Mouse (Mus musculus): ENCODE measurements around the gene Shc1. TPM values are rescaled to one million over a fixed set of nuclear protein-coding genes. Genes with fewer than 3 reads are reported as not detected.

Shc1 gene
- total and polyA plus RNA-seq, 2 experiments from 2014 or later: 13.9 to 29.6 TPM

DNA sequence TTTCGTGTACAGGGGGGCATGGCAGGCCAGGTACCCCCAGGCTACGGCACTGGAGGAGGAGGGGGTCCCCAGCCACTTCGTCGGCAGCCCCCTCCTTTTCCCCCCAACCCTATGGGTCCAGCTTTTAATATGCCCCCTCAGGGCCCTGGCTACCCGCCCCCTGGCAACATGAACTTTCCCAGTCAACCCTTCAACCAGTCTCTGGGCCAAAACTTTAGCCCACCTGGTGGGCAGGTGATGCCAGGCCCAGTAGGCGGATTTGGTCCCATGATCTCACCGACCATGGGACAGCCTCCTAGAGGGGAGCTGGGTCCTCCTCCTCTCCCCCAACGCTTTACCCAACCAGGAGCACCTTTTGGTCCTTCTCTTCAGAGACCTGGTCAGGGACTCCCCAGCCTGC is 14.4 kb downstream of the Shc1 start:
- no peak for TF ChIP-seq CTCF (IDR thresholded peaks at IDR 0.05; ENCODE audit: low read depth)
- 89% methylated on average over 8 of the region's 8 CpGs for WGBS
- Histone ChIP-seq H3K4me3 (ENCODE audit: low read length) (no peak overlapping the region), H3K9ac (replicated peaks; ENCODE audit: low read length) (no peak overlapping the region), H3K4me1 (ENCODE audit: insufficient read depth, low read length) (peaks cover 15% of the 10 kb centered on the region), H3K27ac (no peak overlapping the region), H3K27me3 (ENCODE audit: insufficient read depth, low read length) (no peaks in the 10 kb centered on the region), H3K4me2 (ENCODE audit: low read depth, low read length) (no peak overlapping the region), H3K9me3 (ENCODE audit: low read length) (no peaks in the 10 kb centered on the region), H3K36me3 (ENCODE audit: insufficient read depth, low read length) (peaks cover 28% of the 10 kb centered on the region)
- no peak for DNase-seq (ENCODE audit: low spot score)
- ATAC-seq: no peak

GRCm38 (mm10) chr3:89434532-89434931 is 16.3 kb downstream of the Shc1 start:
- DNase-seq (ENCODE audit: low spot score) (no peak), ATAC-seq (no peak)
- no peak overlapping the region for H3K9ac ChIP-seq (replicated peaks; ENCODE audit: low read length)
- H3K4me1 ChIP-seq (ENCODE audit: insufficient read depth, low read length): peaks cover 15% of the 10 kb centered on the region
- no peak for TF ChIP-seq CTCF (IDR thresholded peaks at IDR 0.05; ENCODE audit: low read depth)
- peaks cover 28% of the 10 kb centered on the region for H3K36me3 ChIP-seq (ENCODE audit: insufficient read depth, low read length)
- no peak overlapping the region for H3K4me2 ChIP-seq (ENCODE audit: low read depth, low read length)
- H3K27me3 ChIP-seq (ENCODE audit: insufficient read depth, low read length): no peaks in the 10 kb centered on the region
- WGBS: 77% methylated on average over 11 of the region's 11 CpGs
- no peaks in the 10 kb centered on the region for H3K9me3 ChIP-seq (ENCODE audit: low read length)
- no peak overlapping the region for H3K27ac ChIP-seq
- no peak overlapping the region for H3K4me3 ChIP-seq (ENCODE audit: low read length)

DNA sequence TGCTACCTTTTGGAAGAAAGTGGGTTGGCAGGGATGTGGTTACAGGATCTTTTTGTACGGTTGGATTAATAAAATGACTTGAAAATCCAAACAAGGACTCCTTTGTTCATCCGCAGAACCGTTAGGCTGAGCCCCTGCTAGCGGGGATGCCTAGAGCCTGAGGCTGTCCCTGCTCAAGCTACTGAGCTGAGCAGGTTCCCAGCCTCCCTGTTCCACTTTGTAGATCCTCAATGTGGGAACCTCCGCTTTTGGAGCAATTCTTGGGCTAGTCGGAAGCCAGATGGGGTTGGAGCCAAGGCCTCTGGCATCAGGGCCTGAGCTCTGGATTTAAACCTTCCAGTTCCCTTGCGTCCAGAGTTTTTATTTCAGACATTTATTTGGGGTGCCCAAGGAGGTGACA is 16.8 kb downstream of the Shc1 start:
- no peak for TF ChIP-seq CTCF (IDR thresholded peaks at IDR 0.05; ENCODE audit: low read depth)
- no peak for ATAC-seq
- WGBS: 57% methylated on average over 7 of the region's 7 CpGs

GRCm38 (mm10) chr3:89436176-89437113 is 18.2 kb downstream of the Shc1 start, which contains the start of gene Pbxip1:
Pbxip1 (plus strand) TSS chr3:89436706.
- Histone ChIP-seq H3K4me1 (ENCODE audit: insufficient read depth, low read length) (peaks cover 9% of the 10 kb centered on the region), H3K9me3 (ENCODE audit: low read length) (no peaks in the 10 kb centered on the region), H3K4me2 (ENCODE audit: low read depth, low read length) (peak within 1 kb of the TSS; percentile 52), H3K36me3 (ENCODE audit: insufficient read depth, low read length) (peaks cover 28% of the 10 kb centered on the region), H3K27ac (peak within 1 kb of the TSS; percentile 66), H3K9ac (replicated peaks; ENCODE audit: low read length) (peak within 1 kb of the TSS; percentile 18), H3K4me3 (ENCODE audit: low read length) (peak within 1 kb of the TSS; percentile 29), H3K27me3 (ENCODE audit: insufficient read depth, low read length) (no peaks in the 10 kb centered on the region)
- TF ChIP-seq CTCF (IDR thresholded peaks at IDR 0.05; ENCODE audit: low read depth): no peak
- ATAC-seq: peak; percentile 73
- peak; percentile 60 for DNase-seq (ENCODE audit: low spot score)
- WGBS: 4% methylated on average over 16 of the region's 16 CpGs

More for the DNA sequence above, 16.8 kb downstream of the Shc1 start:
- Histone ChIP-seq H3K4me1 (ENCODE audit: insufficient read depth, low read length) (peaks cover 15% of the 10 kb centered on the region), H3K4me3 (ENCODE audit: low read length) (no peak overlapping the region), H3K27ac (no peak overlapping the region; the same call in 1 of the 2 replicates), H3K4me2 (ENCODE audit: low read depth, low read length) (no peak overlapping the region), H3K36me3 (ENCODE audit: insufficient read depth, low read length) (peaks cover 28% of the 10 kb centered on the region), H3K9me3 (ENCODE audit: low read length) (no peaks in the 10 kb centered on the region), H3K27me3 (ENCODE audit: insufficient read depth, low read length) (no peaks in the 10 kb centered on the region), H3K9ac (replicated peaks; ENCODE audit: low read length) (no peak overlapping the region)
- no peak for DNase-seq (ENCODE audit: low spot score)

- peak overlapping the region; percentile 52 for H3K4me2 ChIP-seq (ENCODE audit: low read depth, low read length)
- ATAC-seq (peak; percentile 65), DNase-seq (ENCODE audit: low spot score) (peak; percentile 45)
- H3K4me1 ChIP-seq (ENCODE audit: insufficient read depth, low read length): peaks cover 6% of the 10 kb centered on the region; the same call in 1 of the 2 replicates
- H3K27me3 ChIP-seq (ENCODE audit: insufficient read depth, low read length): no peaks in the 10 kb centered on the region
- TF ChIP-seq CTCF (IDR thresholded peaks at IDR 0.05; ENCODE audit: low read depth): no peak
- peak overlapping the region; percentile 29 for H3K4me3 ChIP-seq (ENCODE audit: low read length)
- no peaks in the 10 kb centered on the region for H3K9me3 ChIP-seq (ENCODE audit: low read length)
- 23% methylated on average over 5 of the region's 5 CpGs for WGBS
- H3K27ac ChIP-seq: peak overlapping the region; percentile 66
- peak overlapping the region; percentile 18; the same call in 1 of the 2 replicates for H3K9ac ChIP-seq (replicated peaks; ENCODE audit: low read length)
- peaks cover 28% of the 10 kb centered on the region for H3K36me3 ChIP-seq (ENCODE audit: insufficient read depth, low read length)
These were observed 19.0 kb downstream of the Shc1 start for GRCm38 (mm10) chr3:89437269-89437668.

- 74% methylated on average over 2 of the region's 2 CpGs for WGBS
- no peaks in the 10 kb centered on the region; the same call in 1 of the 2 replicates for H3K36me3 ChIP-seq (ENCODE audit: insufficient read depth, low read length)
- no peak overlapping the region for H3K4me2 ChIP-seq (ENCODE audit: low read depth, low read length)
- no peak overlapping the region for H3K4me3 ChIP-seq (ENCODE audit: low read length)
- H3K9ac ChIP-seq (replicated peaks; ENCODE audit: low read length): no peak overlapping the region
- H3K9me3 ChIP-seq (ENCODE audit: low read length): no peaks in the 10 kb centered on the region
- ATAC-seq (no peak), DNase-seq (ENCODE audit: low spot score) (no peak)
- H3K27ac ChIP-seq: no peak overlapping the region
- H3K27me3 ChIP-seq (ENCODE audit: insufficient read depth, low read length): no peaks in the 10 kb centered on the region
- no peak for TF ChIP-seq CTCF (IDR thresholded peaks at IDR 0.05; ENCODE audit: low read depth)
- peaks cover 6% of the 10 kb centered on the region; the same call in 1 of the 2 replicates for H3K4me1 ChIP-seq (ENCODE audit: insufficient read depth, low read length)
These were observed 22.4 kb downstream of the Shc1 start for GRCm38 (mm10) chr3:89440691-89441090.
